In the genomic region with DNA sequence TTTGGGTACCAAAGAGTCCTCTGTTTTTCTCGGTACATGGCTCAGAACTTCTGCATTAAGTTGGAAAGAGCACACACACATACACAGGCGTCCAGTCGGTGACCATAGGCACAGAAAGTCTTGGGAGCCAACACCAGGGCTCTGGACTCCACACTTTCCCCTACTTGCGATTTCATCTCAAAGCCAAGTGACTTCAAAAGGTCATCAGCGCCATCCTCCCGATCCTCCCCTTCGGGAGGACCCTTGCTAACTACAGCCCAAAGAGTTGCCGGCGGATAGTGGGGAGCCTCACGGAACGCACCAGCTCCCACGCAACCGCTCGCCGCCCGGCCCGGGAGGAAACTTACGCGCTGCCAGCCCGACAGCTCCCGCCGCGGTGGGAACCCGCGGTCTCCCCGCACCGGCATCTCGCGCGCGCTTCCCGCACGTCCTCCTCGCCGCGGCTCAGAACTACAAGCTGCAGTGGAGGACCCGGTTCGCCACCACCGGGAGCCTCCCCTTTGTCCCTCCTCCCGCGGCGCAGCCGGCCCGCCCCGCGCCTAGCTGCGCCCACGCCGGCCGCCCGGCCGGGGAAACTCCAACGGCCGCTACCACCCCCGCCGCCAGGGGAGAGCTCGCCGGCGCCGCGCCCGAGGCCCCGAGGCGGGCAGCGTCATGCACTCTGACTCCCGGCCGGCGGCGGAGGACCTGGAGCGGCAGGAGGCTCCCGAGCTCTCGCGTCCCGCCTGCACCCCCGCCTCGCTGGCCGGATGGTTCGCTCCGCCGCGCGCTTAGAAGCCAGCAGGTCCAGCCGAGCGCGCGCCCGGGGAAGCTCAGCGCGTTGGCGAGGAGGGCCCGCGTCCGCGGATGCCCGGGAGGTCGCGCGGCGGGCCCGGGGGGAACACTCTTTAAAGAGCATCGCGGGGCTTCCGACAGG, we compare ENCODE assay signal across 8 mouse cellular contexts. TPM values are rescaled to one million over a fixed set of nuclear protein-coding genes. Genes with fewer than 3 reads are reported as not detected.
DNase-seq lines count a peak whose midpoint lies in the region; ATAC-seq and TF ChIP-seq lines count a peak whose summit lies in the region.

No protein-coding gene starts in this region.

- H3K4me2 ChIP-seq in CH12.LX (ENCODE audit: insufficient read depth, low read depth, poor library complexity, severe bottlenecking), result peak overlapping the region; percentile 100
- H3K4me2 ChIP-seq in forebrain, embryonic 14.5 days (ENCODE audit: low read length), result peak overlapping the region; percentile 66
- H3K4me2 ChIP-seq in liver, postnatal 0 days (ENCODE audit: low read depth, low read length), result peak overlapping the region; percentile 84
- H3K4me2 ChIP-seq in neural tube, embryonic 13.5 days, result peak overlapping the region; percentile 63

- peak; percentile 93 for ATAC-seq in forebrain, embryonic 14.5 days
- ATAC-seq in liver, postnatal 0 days, result peak; percentile 96
- ATAC-seq in neural tube, embryonic 13.5 days (ENCODE audit: low read depth), result peak; percentile 94

- intact Hi-C loops in heart, postnatal 14 days (cut with DNase I), result no loop called here

- no peak for TF ChIP-seq EP300 in CH12.LX (IDR thresholded peaks at IDR 0.05; ENCODE audit: low read length)
- no peak for TF ChIP-seq EP300 in liver, postnatal 0 days (IDR thresholded peaks at IDR 0.05; ENCODE audit: low read depth)

- H3K79me2 ChIP-seq in CH12.LX (replicated peaks; ENCODE audit: control insufficient read depth, extremely low read depth, insufficient read depth, poor library complexity, severe bottlenecking), result no peaks in the 10 kb centered on the region

- in situ Hi-C loops in CH12.LX (cut with MboI; ENCODE audit: low pct_ligation_motif_present, low pct_unique_long_range_greater_than_20kb, low sequenced_read_pairs), result no loop called here

- peak; percentile 56 for DNase-seq in CH12.LX (ENCODE audit: extremely low read depth)
- peak; percentile 50 for DNase-seq in c-Kit-positive CD71-positive TER-119-negative erythroid progenitor cells, embryonic 14.5 days (ENCODE audit: low read depth)
- peak; percentile 93 for DNase-seq in forebrain, embryonic 14.5 days (ENCODE audit: low spot score)
- peak; percentile 95 to 98 for DNase-seq in heart, postnatal 14 days
- DNase-seq in layer of hippocampus, adult 11-12 months (ENCODE audit: low spot score), result peak; percentile 89
- peak; percentile 90 for DNase-seq in liver, postnatal 0 days

- WGBS in forebrain, embryonic 14.5 days, result under 1% methylated on average over 87 of the region's 103 CpGs
- under 1% methylated on average over 67 of the region's 103 CpGs for WGBS in liver, postnatal 0 days (ENCODE audit: insufficient replicate concordance)
- under 1% methylated on average over 103 of the region's 103 CpGs for WGBS in neural tube, embryonic 13.5 days

- H3K9me3 ChIP-seq in CH12.LX (replicated peaks; ENCODE audit: low read length), result no peaks in the 10 kb centered on the region
- H3K9me3 ChIP-seq in forebrain, embryonic 14.5 days (replicated peaks; ENCODE audit: control insufficient read depth, low read length), result no peaks in the 10 kb centered on the region
- no peaks in the 10 kb centered on the region for H3K9me3 ChIP-seq in liver, postnatal 0 days (ENCODE audit: low read length)
- H3K9me3 ChIP-seq in neural tube, embryonic 13.5 days, result no peaks in the 10 kb centered on the region

- TF ChIP-seq POLR2A in CH12.LX (IDR thresholded peaks at IDR 0.05; ENCODE audit: low read depth, low read length), result peak; percentile 64; the same call in 1 of the 2 replicates
- no peak for TF ChIP-seq POLR2A in testis, adult 2 months (IDR thresholded peaks at IDR 0.05; ENCODE audit: control insufficient read depth, low read depth, low read length)

- H3K9ac ChIP-seq in CH12.LX (ENCODE audit: insufficient read depth, low read depth), result peak overlapping the region; percentile 47; the same call in 1 of the 2 replicates
- peak overlapping the region; percentile 79 for H3K9ac ChIP-seq in forebrain, embryonic 14.5 days (ENCODE audit: low read length)
- peak overlapping the region; percentile 69 for H3K9ac ChIP-seq in liver, postnatal 0 days (replicated peaks)
- peak overlapping the region; percentile 79 for H3K9ac ChIP-seq in neural tube, embryonic 13.5 days

- H3K36me3 ChIP-seq in CH12.LX (replicated peaks in 1 of 2; ENCODE audit: control insufficient read depth in 1 of 2, insufficient read depth in 1 of 2, low read length in 1 of 2), result no peaks in the 10 kb centered on the region
- no peaks in the 10 kb centered on the region for H3K36me3 ChIP-seq in forebrain, embryonic 14.5 days (ENCODE audit: control insufficient read depth, insufficient read depth, low read length)
- H3K36me3 ChIP-seq in liver, postnatal 0 days (replicated peaks; ENCODE audit: insufficient read depth, low read length), result no peaks in the 10 kb centered on the region
- H3K36me3 ChIP-seq in neural tube, embryonic 13.5 days, result no peaks in the 10 kb centered on the region
- H3K36me3 ChIP-seq in testis, adult 2 months (ENCODE audit: control insufficient read depth, insufficient read depth, low read length), result no peaks in the 10 kb centered on the region

- no peak overlapping the region for H3K27ac ChIP-seq in CH12.LX (ENCODE audit: insufficient read depth, low read depth)
- H3K27ac ChIP-seq in forebrain, embryonic 14.5 days (ENCODE audit: low read depth, low read length), result peak overlapping the region; percentile 78
- H3K27ac ChIP-seq in liver, postnatal 0 days (ENCODE audit: low read depth), result peak overlapping the region; percentile 78
- H3K27ac ChIP-seq in neural tube, embryonic 13.5 days (replicated peaks), result peak overlapping the region; percentile 83
- H3K27ac ChIP-seq in testis, adult 2 months (ENCODE audit: control insufficient read depth, insufficient read depth, low read depth, low read length), result no peak overlapping the region

- H3K27me3 ChIP-seq in CH12.LX (replicated peaks), result peaks cover 17% of the 10 kb centered on the region
- no peaks in the 10 kb centered on the region for H3K27me3 ChIP-seq in forebrain, embryonic 14.5 days (replicated peaks; ENCODE audit: control insufficient read depth, insufficient read depth, low read length)
- H3K27me3 ChIP-seq in liver, postnatal 0 days (ENCODE audit: insufficient read depth, low read length), result no peaks in the 10 kb centered on the region; the same call in 1 of the 2 replicates
- peaks cover 4% of the 10 kb centered on the region; the same call in 1 of the 2 replicates for H3K27me3 ChIP-seq in neural tube, embryonic 13.5 days
- no peaks in the 10 kb centered on the region for H3K27me3 ChIP-seq in testis, adult 2 months (ENCODE audit: control insufficient read depth, insufficient read depth, low read length)

- TF ChIP-seq RAD21 in CH12.LX (IDR thresholded peaks at IDR 0.05; ENCODE audit: low read depth, low read length), result no peak

- TF ChIP-seq CTCF in CH12.LX (conservative IDR thresholded peaks at IDR 0.05 in 1 of 2, IDR thresholded peaks at IDR 0.05 in 1 of 2; ENCODE audit: low read depth in 2 of 2, low read length in 2 of 2), result no peak; a peak in 1 of 4 replicates
- no peak for TF ChIP-seq CTCF in liver, postnatal 0 days (IDR thresholded peaks at IDR 0.05; ENCODE audit: low read depth)
- no peak for TF ChIP-seq CTCF in testis, adult 2 months (IDR thresholded peaks at IDR 0.05; ENCODE audit: control insufficient read depth, insufficient read depth, insufficient replicate concordance, low read depth, low read length)

- H3K4me3 ChIP-seq in CH12.LX (replicated peaks in 1 of 3; ENCODE audit: low read depth in 2 of 3, low read length in 2 of 3, poor library complexity in 1 of 3), result peak overlapping the region; percentile 61 to 72 (median 69)
- peak overlapping the region; percentile 71 for H3K4me3 ChIP-seq in forebrain, embryonic 14.5 days (ENCODE audit: low read depth, low read length)
- H3K4me3 ChIP-seq in liver, postnatal 0 days (ENCODE audit: low read depth, low read length), result peak overlapping the region; percentile 67
- peak overlapping the region; percentile 69 for H3K4me3 ChIP-seq in neural tube, embryonic 13.5 days
- peak overlapping the region; percentile 82 for H3K4me3 ChIP-seq in testis, adult 2 months (ENCODE audit: control insufficient read depth, low read depth, low read length)

- dilution Hi-C loops in CH12.LX (cut with MboI; ENCODE audit: extremely low pct_ligation_motif_present, extremely low pct_unique_long_range_greater_than_20kb, low sequenced_read_pairs), result no loop called here

- peaks cover 13 to 26% of the 10 kb centered on the region in 2 experiments for H3K4me1 ChIP-seq in CH12.LX (ENCODE audit: control insufficient read depth in 1 of 2, insufficient read depth in 2 of 2)
- peaks cover 14% of the 10 kb centered on the region; the same call in 1 of the 2 replicates for H3K4me1 ChIP-seq in forebrain, embryonic 14.5 days (ENCODE audit: control insufficient read depth, insufficient read depth, low read length)
- peaks cover 10% of the 10 kb centered on the region for H3K4me1 ChIP-seq in liver, postnatal 0 days (ENCODE audit: insufficient read depth)
- peaks cover 32% of the 10 kb centered on the region for H3K4me1 ChIP-seq in neural tube, embryonic 13.5 days (replicated peaks)
- peaks cover 4% of the 10 kb centered on the region for H3K4me1 ChIP-seq in testis, adult 2 months (ENCODE audit: control insufficient read depth, insufficient read depth, low read length)

TF ChIP-seq in CH12.LX, 34 proteins besides CTCF, POLR2A, EP300 and RAD21:
- TF ChIP-seq CHD1 (IDR thresholded peaks at IDR 0.05; ENCODE audit: low read depth, low read length) (peak; percentile 93; the same call in 1 of the 2 replicates), SIN3A (IDR thresholded peaks at IDR 0.05; ENCODE audit: low read length) (no peak), ZMIZ1 (IDR thresholded peaks at IDR 0.05; ENCODE audit: low read depth, low read length) (0 out of 2 replicates have a peak, but pooled peaks have one; percentile 29), PAX5 (IDR thresholded peaks at IDR 0.05; ENCODE audit: low read length) (no peak), TCF12 (IDR thresholded peaks at IDR 0.05; ENCODE audit: low read depth, low read length) (peak; percentile 26; the same call in 1 of the 2 replicates), IRF4 (IDR thresholded peaks at IDR 0.05; ENCODE audit: low read depth, low read length) (peak; percentile 26; the same call in 1 of the 2 replicates), MEF2A (IDR thresholded peaks at IDR 0.05; ENCODE audit: borderline replicate concordance, low read depth, low read length) (peak; percentile 56; the same call in 1 of the 2 replicates), UBTF (IDR thresholded peaks at IDR 0.05; ENCODE audit: low read depth, low read length) (peak; percentile 100), NRF1 (IDR thresholded peaks at IDR 0.05; ENCODE audit: low read depth, low read length) (peak; percentile 49; the same call in 1 of the 2 replicates)
TF ChIP-seq in CH12.LX: peak in this region for 7.

RNA-seq across cellular contexts. Expression of a gene that starts 51.0 kb away (rescaled TPM):
- 13.7 and 14.4 TPM in 2 replicates for total RNA-seq in CH12.LX (2012; rRNA removed)
- total RNA-seq in CH12.LX (2014; rRNA removed), result 8.8 and 9.0 TPM in 2 replicates
- polyA plus RNA-seq in CH12.LX (2012; ENCODE audit: insufficient read length, low read depth), result 17.4 and 17.8 TPM in 2 replicates
- polyA plus RNA-seq in forebrain, embryonic 14.5 days (2014; fragmentation: Nextera tagmentation; extraction: Ambion mirVana), result 9.0 and 11.6 TPM in 2 replicates
- 10 to 100 TPM; 20.3 to 23.1 TPM for total RNA-seq in heart, postnatal 14 days (2021)
- polyA plus RNA-seq in liver, postnatal 0 days (2015; fragmentation: Nextera tagmentation; extraction: Ambion mirVana), result 3.5 and 4.1 TPM in 2 replicates
- polyA plus RNA-seq in neural tube, embryonic 13.5 days (2015; fragmentation: Nextera tagmentation; extraction: Ambion mirVana), result 12.6 and 13.6 TPM in 2 replicates
- polyA plus RNA-seq in testis, adult 2 months (2012; rRNA removed), result 19.3 and 19.8 TPM in 2 replicates

Comparison
In these comparisons a context has a peak if more than half of its experiments do, and no peak if none do; other contexts are left out.
1. H3K27ac ChIP-seq: peak in forebrain, embryonic 14.5 days (single experiment), liver, postnatal 0 days (single experiment) and neural tube, embryonic 13.5 days (single experiment); none in CH12.LX (single experiment) and testis, adult 2 months (single experiment).
2. Peak in every context shown above with its lines, with median percentiles within 50 percentile points of each other: DNase-seq, H3K4me2 ChIP-seq, H3K4me3 ChIP-seq, H3K9ac ChIP-seq and ATAC-seq.